Mouse (Mus musculus): Measurements from ENCODE around the gene Rrp1.

The Rrp1 gene

DNA sequence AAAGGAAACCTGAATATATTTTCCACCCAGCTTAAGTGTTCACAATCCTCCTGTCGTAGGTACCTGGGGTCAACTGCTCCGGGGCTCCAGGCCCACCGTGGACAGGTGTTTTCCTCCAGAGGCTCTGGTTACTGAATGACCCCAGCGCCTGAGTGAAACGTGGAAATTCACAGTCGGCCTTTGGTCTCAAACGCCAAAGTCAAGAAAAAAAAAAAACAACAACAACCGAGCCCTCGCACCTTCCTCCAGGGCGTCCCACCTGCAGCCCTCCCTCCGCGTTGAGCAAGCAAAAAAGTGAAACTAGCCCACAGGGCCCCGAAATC, 61.3 kb downstream of the Rrp1 start:
- peak; percentile 42 for DNase-seq (ENCODE audit: extremely low read depth, insufficient read length, low spot score)

DNA sequence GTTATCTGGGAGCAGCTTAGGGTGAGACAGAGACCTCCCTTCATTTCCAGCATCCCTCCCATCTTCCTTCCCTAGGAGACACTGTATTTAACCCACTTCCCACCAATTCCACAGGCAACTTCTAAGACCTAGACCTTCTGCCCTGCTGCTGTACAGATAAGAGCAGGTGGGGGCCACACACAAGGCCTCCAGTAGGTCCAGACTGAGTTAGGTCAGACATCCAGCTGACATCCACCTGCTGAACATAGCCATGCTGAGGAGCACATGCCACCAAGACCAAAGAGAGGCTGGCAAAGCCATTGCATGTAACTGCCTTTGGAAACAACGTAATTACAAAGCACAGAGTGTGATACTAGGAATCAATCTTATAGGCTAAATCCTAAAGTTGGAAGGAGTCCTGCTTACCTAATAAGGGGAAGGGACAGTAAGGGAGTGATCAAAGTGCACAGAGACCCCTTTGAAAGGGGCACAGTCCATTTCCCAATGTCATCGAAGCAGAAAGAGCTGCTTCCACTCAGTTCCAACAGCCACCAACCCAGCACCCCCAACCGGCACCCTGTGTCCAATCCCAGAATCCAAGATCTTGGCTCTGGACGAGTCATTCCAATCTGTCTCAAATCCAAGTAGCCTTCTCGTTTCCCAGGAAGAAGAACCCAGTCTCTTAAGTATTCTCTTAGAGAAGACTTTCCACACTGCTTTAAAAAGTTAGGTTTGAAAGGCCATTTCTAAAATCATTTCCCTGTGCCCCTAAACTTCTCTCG, 61.9 kb downstream of the Rrp1 start:
- no peak for DNase-seq (ENCODE audit: extremely low read depth, insufficient read length, low spot score)

All from 3134 (cell line).